Mouse (Mus musculus) naive thymus-derived CD4-positive, alpha-beta T cell, adult 5 months (primary cell): ENCODE measurements around the gene Abhd13. TPM values are rescaled to one million over a fixed set of nuclear protein-coding genes. Genes with fewer than 3 reads are reported as not detected.

Experiments
- polyA plus RNA-seq: library from polyadenylated mRNA; unstranded; fragments of 100-300 nt; shearing (Covaris generic); gene quantifications from one replicate; pipeline ENCODE4 v1.2.1, GENCODE M21; 2017

Gene Abhd13
- 16.5 TPM for polyA plus RNA-seq

DNA sequence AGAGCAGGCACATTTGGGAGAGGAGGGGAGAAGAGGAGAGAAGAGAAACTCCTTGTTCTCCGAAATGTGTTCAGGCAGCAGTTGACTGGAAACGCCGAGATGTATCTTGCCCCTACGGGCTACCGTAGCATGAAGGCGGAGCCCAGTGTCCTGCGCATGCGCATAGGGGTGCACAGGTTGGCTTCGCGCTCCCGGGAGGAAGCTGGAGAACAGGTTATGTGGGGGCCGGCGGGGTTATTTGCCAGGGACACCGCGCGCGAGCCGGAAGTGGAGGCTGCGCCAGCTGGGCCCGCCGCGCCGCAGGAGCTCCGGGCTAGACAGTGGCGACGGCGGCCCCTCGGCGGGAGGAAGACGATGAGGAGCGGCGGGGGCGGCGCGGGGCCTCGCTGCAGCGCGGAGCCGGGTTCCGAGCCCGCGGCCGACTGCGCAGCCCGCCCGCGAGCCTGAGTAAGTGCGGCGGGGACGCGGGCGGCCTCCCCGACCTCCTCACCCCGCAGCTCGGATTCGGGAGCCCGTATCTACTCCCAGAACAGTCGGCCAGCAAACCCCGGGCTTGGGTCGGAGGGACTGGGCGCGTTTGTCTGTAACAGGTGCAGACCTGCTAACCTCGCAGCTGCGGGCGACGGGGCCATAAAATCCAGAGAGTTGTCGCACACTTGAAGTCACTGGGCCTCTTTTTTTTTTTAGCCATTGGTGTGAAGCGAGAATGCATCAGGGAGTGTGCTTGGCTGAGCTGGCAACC, at the start of gene Abhd13, which contains the start of gene Lig4:
Gene Abhd13 (plus strand): TSS at position 135 of the 742 bp plus-strand sequence.
Gene Lig4 (minus strand): TSS at position 114 of the 742 bp plus-strand sequence.

DNA sequence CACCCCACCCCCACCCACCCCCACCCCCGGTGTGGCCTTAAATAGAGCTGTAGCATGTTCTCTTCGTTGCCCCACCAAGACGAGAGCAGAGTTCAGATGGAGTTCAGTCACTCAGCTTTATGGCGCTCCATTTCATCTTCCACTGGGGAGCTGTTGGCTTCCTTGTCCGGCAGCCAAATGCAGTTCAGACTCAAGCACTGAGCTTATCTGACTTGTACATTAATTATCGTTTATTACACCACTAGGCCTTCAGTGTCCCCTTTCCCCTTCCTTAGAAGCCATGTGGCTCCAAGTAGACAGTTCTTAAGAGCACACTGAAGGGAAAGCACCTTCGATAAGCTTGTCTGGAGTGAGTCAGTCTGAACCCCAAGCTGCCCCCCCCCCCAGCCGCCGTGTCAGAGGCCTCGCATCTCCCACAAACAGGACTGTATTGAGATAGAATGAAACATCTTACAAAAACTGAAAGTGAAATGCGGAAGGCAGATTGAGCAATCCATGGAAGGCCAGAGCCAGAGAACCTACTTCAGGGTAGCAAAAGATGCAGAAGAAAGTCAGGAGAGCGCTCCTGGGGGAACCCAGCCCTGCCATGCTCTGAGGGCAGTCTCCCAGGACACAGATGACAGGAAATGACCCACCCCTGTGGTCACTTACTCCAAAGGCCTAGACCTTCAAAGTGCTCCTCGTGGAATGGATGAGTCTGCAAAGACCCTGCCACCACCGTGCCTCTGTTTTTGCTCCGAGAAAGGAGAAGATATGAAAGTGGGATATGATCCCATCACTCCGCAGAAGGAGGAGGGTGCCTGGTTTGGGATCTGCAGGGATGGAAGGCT, 28.9 kb downstream of the Abhd13 start, which contains the start of gene Tnfsf13b:
Gene Tnfsf13b (plus strand): TSS at position 312 of the 830 bp plus-strand sequence.

Other genes with a start within 250 kb of the Abhd13 start
- gene Fam155a, start 206.5 kb upstream of the Abhd13 start, polyA plus RNA-seq = not detected
- not detected for gene Gm10217, start 113.5 kb upstream of the Abhd13 start, polyA plus RNA-seq
- gene Lig4, start within 50 bp of the Abhd13 start, polyA plus RNA-seq = 1.5 TPM
- gene Tnfsf13b, start 28.8 kb downstream of the Abhd13 start, polyA plus RNA-seq = not detected
- gene Myo16, start 176.2 kb downstream of the Abhd13 start, polyA plus RNA-seq = not detected